Mouse (Mus musculus): ENCODE measurements around the gene Accsl. TPM values are rescaled to one million over a fixed set of nuclear protein-coding genes. Genes with fewer than 3 reads are reported as not detected.

The Accsl gene
- total RNA-seq, 2 experiments from 2014 or later, result 0.47 to 0.68 TPM

- Histone ChIP-seq H3K4me3 (no peak overlapping the region), H3K27ac (no peak overlapping the region)
- TF ChIP-seq CTCF (IDR thresholded peaks at IDR 0.05), result no peak
- no peak for DNase-seq (ENCODE audit: extremely low spot score in 1 of 2, low spot score in 2 of 2)
- intact Hi-C loops (cut with DNase I), result no loop called here
Measured at GRCm38 (mm10) chr2:93836232-93836785, 32.6 kb downstream of the Accsl start.

- Histone ChIP-seq H3K4me3 (no peak overlapping the region), H3K27ac (no peak overlapping the region)
- DNase-seq (ENCODE audit: extremely low spot score in 1 of 2, low spot score in 2 of 2), result no peak
- intact Hi-C loops (cut with DNase I), result no loop called here
- no peak for TF ChIP-seq CTCF (IDR thresholded peaks at IDR 0.05)
Measured at GRCm38 (mm10) chr2:93835596-93835995, 33.4 kb downstream of the Accsl start.

GRCm38 (mm10) chr2:93823519-93823918 lies 45.4 kb downstream of the Accsl start:
- peak; percentile 41 to 53 for DNase-seq (ENCODE audit: extremely low spot score in 1 of 2, low spot score in 2 of 2)
- intact Hi-C loops (cut with DNase I), result no loop called here
- TF ChIP-seq CTCF (IDR thresholded peaks at IDR 0.05), result peak; percentile 97
- H3K4me3 ChIP-seq, result no peak overlapping the region
- H3K27ac ChIP-seq, result no peak overlapping the region

- peak; percentile 89 to 95 for DNase-seq (ENCODE audit: extremely low spot score in 1 of 2, low spot score in 2 of 2)
- peak within 1 kb of the TSS; percentile 67 for H3K27ac ChIP-seq
- TF ChIP-seq CTCF (IDR thresholded peaks at IDR 0.05), result peak; percentile 99
- intact Hi-C loops (cut with DNase I), result no loop called here
- H3K4me3 ChIP-seq, result peak within 1 kb of the TSS; percentile 69
Measured at GRCm38 (mm10) chr2:93822045-93822749, 46.8 kb downstream of the Accsl start, which contains the start of gene Ext2. Gene Ext2, minus strand, starts transcription at chr2:93822568.

GRCm38 (mm10) chr2:93817791-93818190 lies 51.2 kb downstream of the Accsl start:
- Histone ChIP-seq H3K4me3 (no peak overlapping the region), H3K27ac (no peak overlapping the region)
- intact Hi-C loops (cut with DNase I), result loop anchor here (10.0 kb wide), 1 partner anchor 343 kb away; no protein-coding TSS in a partner anchor
- no peak for TF ChIP-seq CTCF (IDR thresholded peaks at IDR 0.05)
- no peak for DNase-seq (ENCODE audit: extremely low spot score in 1 of 2, low spot score in 2 of 2)

GRCm38 (mm10) chr2:93813343-93813742 lies 55.6 kb downstream of the Accsl start:
- intact Hi-C loops (cut with DNase I), result loop anchor here (10.0 kb wide), 1 partner anchor 339 kb away; no protein-coding TSS in a partner anchor
- DNase-seq (ENCODE audit: extremely low spot score in 1 of 2, low spot score in 2 of 2), result no peak
- Histone ChIP-seq H3K4me3 (no peak overlapping the region), H3K27ac (no peak overlapping the region)
- TF ChIP-seq CTCF (IDR thresholded peaks at IDR 0.05), result no peak

- H3K27ac ChIP-seq, result no peak overlapping the region
- intact Hi-C loops (cut with DNase I), result loop anchor here (10.0 kb wide), 1 partner anchor 337 kb away; no protein-coding TSS in a partner anchor
- peak; percentile 43 to 64 for DNase-seq (ENCODE audit: extremely low spot score in 1 of 2, low spot score in 2 of 2)
- TF ChIP-seq CTCF (IDR thresholded peaks at IDR 0.05), result peak; percentile 95
- H3K4me3 ChIP-seq, result no peak overlapping the region
Measured at GRCm38 (mm10) chr2:93811812-93812211, 57.1 kb downstream of the Accsl start.

- Histone ChIP-seq H3K27ac (no peak overlapping the region), H3K4me3 (no peak overlapping the region)
- intact Hi-C loops (cut with DNase I), result loop anchor here (10.0 kb wide), 1 partner anchor 335 kb away; no protein-coding TSS in a partner anchor
- TF ChIP-seq CTCF (IDR thresholded peaks at IDR 0.05), result peak; percentile 92
- no peak for DNase-seq (ENCODE audit: extremely low spot score in 1 of 2, low spot score in 2 of 2)
Measured at GRCm38 (mm10) chr2:93809931-93810330, 59.0 kb downstream of the Accsl start.

- Histone ChIP-seq H3K4me3 (no peak overlapping the region), H3K27ac (no peak overlapping the region)
- TF ChIP-seq CTCF (IDR thresholded peaks at IDR 0.05), result no peak
- intact Hi-C loops (cut with DNase I), result no loop called here
- no peak for DNase-seq (ENCODE audit: extremely low spot score in 1 of 2, low spot score in 2 of 2)
Measured at GRCm38 (mm10) chr2:93808071-93808470, 60.9 kb downstream of the Accsl start.

GRCm38 (mm10) chr2:93807440-93807839 lies 61.5 kb downstream of the Accsl start:
- no peak overlapping the region for H3K4me3 ChIP-seq
- no peak overlapping the region for H3K27ac ChIP-seq
- intact Hi-C loops (cut with DNase I), result no loop called here
- no peak for TF ChIP-seq CTCF (IDR thresholded peaks at IDR 0.05)
- no peak for DNase-seq (ENCODE audit: extremely low spot score in 1 of 2, low spot score in 2 of 2)

GRCm38 (mm10) chr2:93806487-93807201 lies 62.3 kb downstream of the Accsl start:
- TF ChIP-seq CTCF (IDR thresholded peaks at IDR 0.05), result peak; percentile 7; the same call in 1 of the 2 replicates
- intact Hi-C loops (cut with DNase I), result no loop called here

GRCm38 (mm10) chr2:93805523-93805922 lies 63.4 kb downstream of the Accsl start:
- H3K4me3 ChIP-seq, result no peak overlapping the region
- no peak for DNase-seq (ENCODE audit: extremely low spot score in 1 of 2, low spot score in 2 of 2)
- intact Hi-C loops (cut with DNase I), result no loop called here
- no peak for TF ChIP-seq CTCF (IDR thresholded peaks at IDR 0.05)
- no peak overlapping the region for H3K27ac ChIP-seq

More at GRCm38 (mm10) chr2:93806487-93807201, 62.3 kb downstream of the Accsl start:
- DNase-seq (ENCODE audit: extremely low spot score in 1 of 2, low spot score in 2 of 2), result no peak
- H3K4me3 ChIP-seq, result no peak overlapping the region
- H3K27ac ChIP-seq, result no peak overlapping the region

Other genes starting within 250 kb of the Accsl start
- gene Alx4, start 226.8 kb downstream of the Accsl start, total RNA-seq (2021), result 1 to 10 TPM in 1 of 2 experiments, under 1 TPM in 1; 0.75 to 1.3 TPM
- 10 to 100 TPM; 50.6 to 57.4 TPM for gene Ext2, start 46.6 kb downstream of the Accsl start, total RNA-seq (2021)
- gene Accs, start 19.2 kb downstream of the Accsl start, total RNA-seq (2021), result 1 to 10 TPM; 2.0 to 3.4 TPM
- gene Gm13889, start 88.0 kb upstream of the Accsl start, total RNA-seq (2021), result 10 to 100 TPM; 42.4 to 63.0 TPM
- not detected for gene Gm27027, start 127.2 kb upstream of the Accsl start, total RNA-seq (2021)
- 10 to 100 TPM; 26.1 to 28.1 TPM for gene Alkbh3, start 141.7 kb upstream of the Accsl start, total RNA-seq (2021)

Data from left cerebral cortex, adult 2 months (tissue).